Mouse (Mus musculus): ENCODE measurements at regions not wholly inside any gene's neighbourhood (a gene's known extent, or its start where the extent isn't known, plus 50 kb on each side); places are given as distances from the start of the nearest gene placed in this dataset.

DNA sequence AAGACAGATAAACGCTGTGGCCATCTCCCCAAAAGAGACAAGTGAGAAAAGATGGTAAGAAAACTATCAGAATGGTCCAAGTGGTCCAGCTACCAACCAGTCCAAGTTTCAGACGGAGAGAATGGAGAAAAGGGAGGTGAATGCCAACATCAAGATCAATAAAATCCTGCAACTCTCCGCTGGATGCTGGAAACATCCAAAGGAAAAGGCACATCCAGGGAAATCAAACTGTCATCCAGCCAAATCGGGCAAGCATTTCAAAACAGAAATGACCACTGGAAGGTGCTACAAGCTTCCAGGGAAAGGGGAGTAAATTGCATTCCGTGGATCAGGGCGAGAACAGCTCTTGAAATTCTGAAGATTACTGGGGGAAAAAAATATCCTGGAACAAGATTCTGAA is 142.7 kb downstream of the Hs3st3b1 start:
- TF ChIP-seq CTCF (IDR thresholded peaks at IDR 0.05; ENCODE audit: control insufficient read depth, insufficient read depth, low read length) (no peak), POLR2A (IDR thresholded peaks at IDR 0.05; ENCODE audit: borderline replicate concordance, control insufficient read depth, low read depth, low read length) (no peak)

Measured in bone marrow, adult 2 months (tissue).